Mouse (Mus musculus) ovary, postnatal 14 days (tissue): ENCODE measurements at regions not wholly inside any gene's neighbourhood (a gene's known extent, or its start where the extent isn't known, plus 50 kb on each side); places are given as distances from the start of the nearest gene placed in this dataset.

Experiments
- DNase-seq: peaks from one replicate; pipeline ENCODE4 v3.0.0; 2022; ENCODE audit warnings: low spot score

- DNase-seq: no peak
Observed at GRCm38 (mm10) chr4:81512396-81512795, 69.8 kb upstream of the Mpdz start.

DNA sequence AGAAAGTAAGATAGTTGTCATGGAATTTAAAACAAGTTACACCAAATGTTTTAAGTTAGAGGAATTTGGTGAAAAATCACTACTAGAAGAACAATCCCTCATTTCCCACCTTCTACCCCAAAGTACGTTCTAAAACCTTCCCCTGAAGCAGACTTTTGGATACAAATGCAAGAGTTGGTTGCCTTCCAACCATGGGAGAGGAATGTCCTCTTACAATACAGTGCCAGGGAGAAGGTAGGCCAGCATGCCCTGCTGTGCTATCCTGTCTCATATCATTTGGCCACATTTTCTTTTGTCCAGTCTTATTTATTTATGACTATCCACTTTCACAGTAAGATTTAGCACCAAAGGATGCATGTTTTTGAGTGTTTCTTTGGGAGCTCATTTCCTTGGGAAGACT is 66.2 kb upstream of the Mpdz start:
- no peak for DNase-seq

GRCm38 (mm10) chr4:81506841-81507240 is 64.2 kb upstream of the Mpdz start:
- no peak for DNase-seq

- DNase-seq: no peak
Observed at GRCm38 (mm10) chr4:81506306-81506705, 63.7 kb upstream of the Mpdz start.

DNA sequence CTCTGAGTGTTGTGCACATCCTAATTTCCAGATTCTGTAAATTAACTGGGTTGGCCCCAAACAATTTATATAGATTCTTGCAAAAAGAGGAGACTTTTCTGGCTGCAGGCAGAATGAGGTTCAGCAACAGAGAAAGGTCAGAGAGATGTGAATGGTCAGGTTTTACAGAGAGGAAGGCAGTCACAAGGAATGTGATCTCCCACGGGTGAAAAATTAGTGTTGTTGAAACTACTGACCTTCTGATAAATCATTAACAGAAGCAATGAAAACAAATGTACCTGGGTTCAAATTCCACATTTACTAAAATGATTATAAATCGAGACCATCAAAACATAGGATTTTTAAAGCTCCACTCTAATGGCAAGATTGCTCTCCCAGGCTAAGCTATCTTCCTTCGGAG is 62.5 kb upstream of the Mpdz start:
- no peak for DNase-seq

DNA sequence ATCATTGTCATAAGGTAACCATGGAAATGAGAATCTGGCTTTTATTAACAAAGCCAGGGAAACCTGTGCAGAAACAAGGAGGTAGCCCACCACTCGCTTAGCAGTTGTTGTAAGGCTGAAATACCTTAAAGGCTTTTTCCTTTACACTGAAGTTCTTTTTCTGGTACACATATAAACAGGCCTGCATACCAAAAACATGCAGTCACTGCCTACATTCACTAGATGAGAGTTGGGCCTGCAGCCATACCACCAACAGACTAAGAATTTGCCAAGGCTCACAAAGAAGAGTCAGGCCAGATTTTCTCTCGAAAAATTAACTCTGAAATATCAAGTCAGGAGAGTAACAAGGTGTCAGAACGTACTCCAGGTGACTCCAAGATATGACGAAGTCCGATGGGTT is 61.3 kb upstream of the Mpdz start:
- DNase-seq: no peak

GRCm38 (mm10) chr4:81501802-81502201 is 59.2 kb upstream of the Mpdz start:
- DNase-seq: no peak

GRCm38 (mm10) chr4:81498133-81498532 is 55.5 kb upstream of the Mpdz start:
- no peak for DNase-seq

DNA sequence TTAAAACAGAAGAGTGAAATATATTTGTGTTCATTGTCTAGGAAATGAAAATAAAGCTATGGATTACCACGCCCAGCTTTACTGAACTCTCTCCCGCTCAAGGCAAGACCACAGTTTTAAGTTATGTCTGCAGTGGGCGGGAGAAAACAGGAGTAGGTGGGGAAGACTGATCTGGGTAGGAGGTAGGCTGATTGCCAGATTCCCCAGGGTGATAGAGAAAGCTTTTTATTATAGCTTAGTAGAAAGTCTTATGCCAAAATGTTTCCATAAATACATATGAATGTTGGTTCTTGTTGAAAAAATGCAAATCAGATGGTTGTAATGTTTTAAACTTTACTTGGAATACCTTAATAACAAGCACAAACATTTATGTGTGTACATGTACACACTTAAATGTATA is 50.2 kb upstream of the Mpdz start:
- DNase-seq: no peak
